Mouse (Mus musculus): ENCODE data around the gene Cog5. TPM values are rescaled to one million over a fixed set of nuclear protein-coding genes. Genes with fewer than 3 reads are reported as not detected.

Gene Cog5
- total and polyA plus RNA-seq, 3 experiments, result 27.1 to 28.4 TPM; not detected in 1

GRCm38 (mm10) chr12:31849601-31850000 lies 194.9 kb downstream of the Cog5 start:
- no peaks in the 10 kb centered on the region for H3K27me3 ChIP-seq (ENCODE audit: control insufficient read depth in 1 of 2, insufficient read depth in 2 of 2, low read length in 2 of 2)
- no peaks in the 10 kb centered on the region for H3K9me3 ChIP-seq (replicated peaks; ENCODE audit: insufficient read depth, low read length)
- H3K4me3 ChIP-seq (ENCODE audit: control insufficient read depth in 1 of 2, insufficient read depth in 1 of 2, low read depth in 2 of 2, low read length in 2 of 2), result no peak overlapping the region
- H3K27ac ChIP-seq (ENCODE audit: control insufficient read depth, low read depth, low read length), result no peak overlapping the region
- TF ChIP-seq ETS1 (IDR thresholded peaks at IDR 0.05; ENCODE audit: low read depth, low read length) (no peak), SIN3A (IDR thresholded peaks at IDR 0.05; ENCODE audit: low read length) (no peak), MYC (IDR thresholded peaks at IDR 0.05; ENCODE audit: low read depth, low read length) (no peak), RCOR1 (IDR thresholded peaks at IDR 0.05; ENCODE audit: low read depth, low read length) (no peak), MAX (IDR thresholded peaks at IDR 0.05; ENCODE audit: low read length) (no peak), NELFE (IDR thresholded peaks at IDR 0.05; ENCODE audit: low read depth, low read length) (no peak), RAD21 (IDR thresholded peaks at IDR 0.05; ENCODE audit: low read depth, low read length) (no peak), E2F4 (IDR thresholded peaks at IDR 0.05; ENCODE audit: borderline replicate concordance, low read depth, low read length) (no peak), ELF1 (IDR thresholded peaks at IDR 0.05; ENCODE audit: low read depth, low read length) (no peak), MAZ (IDR thresholded peaks at IDR 0.05; ENCODE audit: low read depth, low read length) (no peak), TCF12 (IDR thresholded peaks at IDR 0.05; ENCODE audit: low read depth, low read length) (no peak), GATA1 (IDR thresholded peaks at IDR 0.05; ENCODE audit: low read depth, low read length) (no peak), GABPA (IDR thresholded peaks at IDR 0.05; ENCODE audit: low read depth, low read length) (no peak)
- H3K9ac ChIP-seq (ENCODE audit: control insufficient read depth, low read depth, low read length, poor library complexity, severe bottlenecking), result no peak overlapping the region
- DNase-seq (ENCODE audit: low read depth, low spot score), result no peak
- H3K79me2 ChIP-seq (ENCODE audit: control insufficient read depth, insufficient read depth, low read length, poor library complexity), result no peaks in the 10 kb centered on the region
- H3K4me1 ChIP-seq (ENCODE audit: control insufficient read depth in 1 of 2, insufficient read depth in 2 of 2, low read length in 2 of 2), result no peaks in the 10 kb centered on the region; a peak in 1 of 4 replicates
- peaks cover 0 to 6% of the 10 kb centered on the region in 2 experiments; a peak in 3 of 4 replicates for H3K36me3 ChIP-seq (ENCODE audit: control insufficient read depth in 1 of 2, insufficient read depth in 2 of 2, low read length in 2 of 2)

GRCm38 (mm10) chr12:31854039-31854438 lies 199.4 kb downstream of the Cog5 start:
- no peak overlapping the region for H3K27ac ChIP-seq (ENCODE audit: control insufficient read depth, low read depth, low read length)
- H3K27me3 ChIP-seq (ENCODE audit: control insufficient read depth in 1 of 2, insufficient read depth in 2 of 2, low read length in 2 of 2), result no peaks in the 10 kb centered on the region
- H3K4me3 ChIP-seq (ENCODE audit: control insufficient read depth in 1 of 2, insufficient read depth in 1 of 2, low read depth in 2 of 2, low read length in 2 of 2), result no peak overlapping the region
- H3K4me1 ChIP-seq (ENCODE audit: control insufficient read depth in 1 of 2, insufficient read depth in 2 of 2, low read length in 2 of 2), result no peaks in the 10 kb centered on the region; a peak in 1 of 4 replicates
- H3K9ac ChIP-seq (ENCODE audit: control insufficient read depth, low read depth, low read length, poor library complexity, severe bottlenecking), result no peak overlapping the region
- peak in 1 of 2 experiments; percentile 26; a peak in 1 of 4 replicates for TF ChIP-seq EP300 (IDR thresholded peaks at IDR 0.05; ENCODE audit: low read depth in 1 of 2, low read length in 2 of 2)
- TF ChIP-seq MAX (IDR thresholded peaks at IDR 0.05; ENCODE audit: low read length), result no peak
- no peaks in the 10 kb centered on the region for H3K79me2 ChIP-seq (ENCODE audit: control insufficient read depth, insufficient read depth, low read length, poor library complexity)
- H3K36me3 ChIP-seq (ENCODE audit: control insufficient read depth in 1 of 2, insufficient read depth in 2 of 2, low read length in 2 of 2), result peaks cover 0 to 6% of the 10 kb centered on the region in 2 experiments; a peak in 3 of 4 replicates
- no peaks in the 10 kb centered on the region for H3K9me3 ChIP-seq (replicated peaks; ENCODE audit: insufficient read depth, low read length)
- peak; percentile 6 for DNase-seq (ENCODE audit: low read depth, low spot score)

- H3K4me1 ChIP-seq (ENCODE audit: control insufficient read depth in 1 of 2, insufficient read depth in 2 of 2, low read length in 2 of 2), result no peaks in the 10 kb centered on the region; a peak in 1 of 4 replicates
- peak; percentile 5 for DNase-seq (ENCODE audit: low read depth, low spot score)
- H3K27ac ChIP-seq (ENCODE audit: control insufficient read depth, low read depth, low read length), result no peak overlapping the region
- H3K36me3 ChIP-seq (ENCODE audit: control insufficient read depth in 1 of 2, insufficient read depth in 2 of 2, low read length in 2 of 2), result peaks cover 0 to 6% of the 10 kb centered on the region in 2 experiments; a peak in 2 of 4 replicates
- H3K79me2 ChIP-seq (ENCODE audit: control insufficient read depth, insufficient read depth, low read length, poor library complexity), result no peaks in the 10 kb centered on the region
- no peak overlapping the region for H3K4me3 ChIP-seq (ENCODE audit: control insufficient read depth in 1 of 2, insufficient read depth in 1 of 2, low read depth in 2 of 2, low read length in 2 of 2)
- H3K9me3 ChIP-seq (replicated peaks; ENCODE audit: insufficient read depth, low read length), result no peaks in the 10 kb centered on the region
- no peaks in the 10 kb centered on the region for H3K27me3 ChIP-seq (ENCODE audit: control insufficient read depth in 1 of 2, insufficient read depth in 2 of 2, low read length in 2 of 2)
- TF ChIP-seq MYC (IDR thresholded peaks at IDR 0.05; ENCODE audit: low read depth, low read length), result no peak
- TF ChIP-seq GATA1 (IDR thresholded peaks at IDR 0.05; ENCODE audit: low read depth, low read length), result no peak
- no peak for TF ChIP-seq HCFC1 (IDR thresholded peaks at IDR 0.05; ENCODE audit: low read depth, low read length)
- TF ChIP-seq RCOR1 (IDR thresholded peaks at IDR 0.05; ENCODE audit: low read depth, low read length), result no peak
- no peak for TF ChIP-seq POLR2AphosphoS2 (IDR thresholded peaks at IDR 0.05; ENCODE audit: low read length)
- TF ChIP-seq USF1 (IDR thresholded peaks at IDR 0.05; ENCODE audit: low read depth, low read length), result no peak
- no peak for TF ChIP-seq POLR2AphosphoS5 (IDR thresholded peaks at IDR 0.05; ENCODE audit: borderline replicate concordance, low read depth, low read length)
- TF ChIP-seq NRF1 (IDR thresholded peaks at IDR 0.05; ENCODE audit: insufficient read depth, low read depth, low read length, poor library complexity, severe bottlenecking), result no peak
- TF ChIP-seq ZMIZ1 (IDR thresholded peaks at IDR 0.05; ENCODE audit: low read depth, low read length), result no peak
- TF ChIP-seq ZKSCAN1 (IDR thresholded peaks at IDR 0.05; ENCODE audit: low read depth, low read length), result no peak
- TF ChIP-seq MEF2A (IDR thresholded peaks at IDR 0.05; ENCODE audit: extremely low read depth, insufficient replicate concordance, low read depth, low read length, poor library complexity, severe bottlenecking), result no peak
- TF ChIP-seq TBP (IDR thresholded peaks at IDR 0.05; ENCODE audit: low read depth, low read length), result no peak
- TF ChIP-seq MAFK (IDR thresholded peaks at IDR 0.05; ENCODE audit: borderline replicate concordance, low read depth, low read length), result no peak
- TF ChIP-seq GABPA (IDR thresholded peaks at IDR 0.05; ENCODE audit: low read depth, low read length), result no peak
- H3K9ac ChIP-seq (ENCODE audit: control insufficient read depth, low read depth, low read length, poor library complexity, severe bottlenecking), result no peak overlapping the region
Observed at GRCm38 (mm10) chr12:31854817-31855216, 200.1 kb downstream of the Cog5 start.
